Mouse (Mus musculus) liver, adult (tissue): Measurements from ENCODE around the gene Trim8.

ENCODE experiments used
- GATA4 ChIP-seq: IDR thresholded peaks from 2 replicates; pipeline ENCODE4 v1.6.1; 2014; ENCODE audit warnings: mild to moderate bottlenecking, low read length; ENCODE audit not compliant: insufficient replicate concordance

The Trim8 gene

GRCm38 (mm10) chr19:46533525-46533924 is 32.0 kb downstream of the Trim8 start:
- no peak for TF ChIP-seq GATA4

GRCm38 (mm10) chr19:46534542-46535098 is 33.1 kb downstream of the Trim8 start:
- no peak for TF ChIP-seq GATA4

GRCm38 (mm10) chr19:46537357-46537756 is 35.9 kb downstream of the Trim8 start:
- TF ChIP-seq GATA4 = no peak

GRCm38 (mm10) chr19:46538213-46538612 is 36.7 kb downstream of the Trim8 start:
- TF ChIP-seq GATA4 = no peak

- TF ChIP-seq GATA4 = no peak
Measured at GRCm38 (mm10) chr19:46542750-46543149, 41.2 kb downstream of the Trim8 start.

- TF ChIP-seq GATA4 = no peak
Measured at GRCm38 (mm10) chr19:46547565-46547964, 46.1 kb downstream of the Trim8 start.

- TF ChIP-seq GATA4 = no peak
Measured at GRCm38 (mm10) chr19:46548110-46548509, 46.6 kb downstream of the Trim8 start.

- TF ChIP-seq GATA4 = no peak
Measured at GRCm38 (mm10) chr19:46550385-46550784, 48.9 kb downstream of the Trim8 start.

GRCm38 (mm10) chr19:46552496-46552895 is 51.0 kb downstream of the Trim8 start:
- no peak for TF ChIP-seq GATA4

GRCm38 (mm10) chr19:46553541-46553955 is 52.0 kb downstream of the Trim8 start:
- TF ChIP-seq GATA4 = no peak

GRCm38 (mm10) chr19:46558009-46558408 is 56.5 kb downstream of the Trim8 start:
- no peak for TF ChIP-seq GATA4

- no peak for TF ChIP-seq GATA4
Measured at GRCm38 (mm10) chr19:46558631-46559030, 57.1 kb downstream of the Trim8 start.

- TF ChIP-seq GATA4 = no peak
Measured at GRCm38 (mm10) chr19:46562132-46562531, 60.6 kb downstream of the Trim8 start.

GRCm38 (mm10) chr19:46562581-46563515 is 61.3 kb downstream of the Trim8 start:
- no peak for TF ChIP-seq GATA4

- TF ChIP-seq GATA4 = no peak
Measured at GRCm38 (mm10) chr19:46563603-46564002, 62.1 kb downstream of the Trim8 start.

GRCm38 (mm10) chr19:46564043-46564462 is 62.6 kb downstream of the Trim8 start:
- no peak for TF ChIP-seq GATA4
